Mouse (Mus musculus): ENCODE data around the gene Myo3a. TPM values are rescaled to one million over a fixed set of nuclear protein-coding genes. Genes with fewer than 3 reads are reported as not detected.
"Not testable (repeated sequence)": the region's sequence is repeated elsewhere in the genome, so short reads cannot be mapped to it uniquely, and the experiment has no call there.

Gene Myo3a
- total and polyA plus RNA-seq, 3 experiments, result not detected

GRCm38 (mm10) chr2:22297913-22298312 is 70.6 kb downstream of the Myo3a start:
- no peak for DNase-seq (ENCODE audit: extremely low read depth)
- Histone ChIP-seq H3K4me3 (replicated peaks in 1 of 3; ENCODE audit: low read depth in 2 of 3, low read length in 2 of 3, poor library complexity in 1 of 3) (no peak overlapping the region), H3K79me2 (replicated peaks; ENCODE audit: control insufficient read depth, extremely low read depth, insufficient read depth, poor library complexity, severe bottlenecking) (no peaks in the 10 kb centered on the region), H3K27ac (ENCODE audit: insufficient read depth, low read depth) (no peak overlapping the region), H3K9ac (ENCODE audit: insufficient read depth, low read depth) (no peak overlapping the region), H3K4me2 (ENCODE audit: insufficient read depth, low read depth, poor library complexity, severe bottlenecking) (no peak overlapping the region), H3K27me3 (replicated peaks) (no peaks in the 10 kb centered on the region), H3K9me3 (replicated peaks; ENCODE audit: low read length) (no peaks in the 10 kb centered on the region), H3K4me1 (ENCODE audit: control insufficient read depth in 1 of 2, insufficient read depth in 2 of 2) (no peaks in the 10 kb centered on the region), H3K36me3 (replicated peaks in 1 of 2; ENCODE audit: control insufficient read depth in 1 of 2, insufficient read depth in 1 of 2, low read length in 1 of 2) (no peaks in the 10 kb centered on the region)
- in situ Hi-C loops (cut with MboI; ENCODE audit: low pct_ligation_motif_present, low pct_unique_long_range_greater_than_20kb, low sequenced_read_pairs), result no loop called here
- TF ChIP-seq ETS1 (conservative IDR thresholded peaks at IDR 0.05; ENCODE audit: low read depth, low read length) (no peak), USF1 (IDR thresholded peaks at IDR 0.05; ENCODE audit: low read depth, low read length) (no peak), JUND (conservative IDR thresholded peaks at IDR 0.05; ENCODE audit: low read depth, low read length) (no peak), EP300 (IDR thresholded peaks at IDR 0.05; ENCODE audit: low read length) (no peak), POLR2A (IDR thresholded peaks at IDR 0.05; ENCODE audit: low read depth, low read length) (no peak), CTCF (conservative IDR thresholded peaks at IDR 0.05 in 1 of 2, IDR thresholded peaks at IDR 0.05 in 1 of 2; ENCODE audit: low read depth in 2 of 2, low read length in 2 of 2) (no peak), JUN (IDR thresholded peaks at IDR 0.05; ENCODE audit: insufficient read depth, low read depth, low read length) (no peak), MAFK (IDR thresholded peaks at IDR 0.05; ENCODE audit: insufficient replicate concordance, low read length) (no peak), NRF1 (IDR thresholded peaks at IDR 0.05; ENCODE audit: low read depth, low read length) (no peak)
- dilution Hi-C loops (cut with MboI; ENCODE audit: extremely low pct_ligation_motif_present, extremely low pct_unique_long_range_greater_than_20kb, low sequenced_read_pairs), result no loop called here

DNA sequence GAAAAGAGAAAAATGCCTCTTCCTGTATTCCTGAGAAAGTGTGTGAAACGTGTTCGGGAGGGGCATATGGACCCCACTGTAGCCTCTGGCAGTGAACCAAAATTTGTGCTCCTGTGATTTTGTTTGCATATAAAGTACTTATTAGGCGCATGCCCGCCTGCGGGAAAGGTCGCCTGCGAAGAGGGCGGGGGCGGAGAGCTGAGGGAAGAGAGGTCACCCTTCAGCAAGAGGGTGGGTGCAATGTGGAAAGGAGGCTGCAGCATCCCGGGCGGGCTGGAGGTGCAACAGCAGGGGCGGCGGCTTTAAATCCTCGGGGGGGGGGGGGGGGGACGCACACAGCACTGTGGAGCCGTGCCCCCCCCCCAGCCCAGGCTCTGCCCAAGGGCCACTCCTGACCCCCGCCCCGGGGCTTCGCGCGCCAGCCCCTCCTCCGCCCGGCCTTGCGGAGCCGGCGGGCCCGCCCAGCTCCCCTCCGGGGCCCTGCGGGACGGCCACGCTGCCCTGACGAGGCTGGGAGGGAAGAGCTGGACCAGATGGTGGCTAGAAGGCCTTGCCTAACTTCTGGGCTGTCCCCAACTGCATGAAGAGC is 111.1 kb downstream of the Myo3a start:
- no peak overlapping the region for H3K4me3 ChIP-seq (replicated peaks in 1 of 3; ENCODE audit: low read depth in 2 of 3, low read length in 2 of 3, poor library complexity in 1 of 3)

DNA sequence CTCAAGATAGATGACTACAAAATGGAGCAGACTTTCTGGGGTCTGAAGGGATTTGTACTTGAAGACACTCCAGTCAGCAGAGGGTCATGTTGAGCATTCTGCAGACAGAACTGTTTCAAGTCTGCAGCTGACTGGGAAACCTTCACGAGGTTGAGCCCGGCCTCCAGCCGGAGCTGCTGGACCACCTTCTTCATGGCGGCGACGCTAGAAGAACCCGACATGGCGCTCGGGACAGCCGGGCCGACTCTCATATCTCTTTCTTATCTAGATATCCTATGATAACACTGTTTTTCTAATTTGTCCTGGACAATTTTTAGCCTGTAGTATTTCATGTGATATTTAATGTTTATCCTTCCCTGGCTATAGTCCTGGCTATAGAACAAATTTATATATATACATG is 183.2 kb downstream of the Myo3a start:
- H3K4me3 ChIP-seq (replicated peaks in 1 of 3; ENCODE audit: low read depth in 2 of 3, low read length in 2 of 3, poor library complexity in 1 of 3); H3K79me2 ChIP-seq (replicated peaks; ENCODE audit: control insufficient read depth, extremely low read depth, insufficient read depth, poor library complexity, severe bottlenecking); H3K9me3 ChIP-seq (replicated peaks; ENCODE audit: low read length); H3K9ac ChIP-seq (ENCODE audit: insufficient read depth, low read depth); H3K4me1 ChIP-seq (ENCODE audit: control insufficient read depth in 1 of 2, insufficient read depth in 2 of 2); H3K36me3 ChIP-seq (replicated peaks in 1 of 2; ENCODE audit: control insufficient read depth in 1 of 2, insufficient read depth in 1 of 2, low read length in 1 of 2); dilution Hi-C loops (cut with MboI; ENCODE audit: extremely low pct_ligation_motif_present, extremely low pct_unique_long_range_greater_than_20kb, low sequenced_read_pairs); H3K27ac ChIP-seq (ENCODE audit: insufficient read depth, low read depth); H3K4me2 ChIP-seq (ENCODE audit: insufficient read depth, low read depth, poor library complexity, severe bottlenecking); H3K27me3 ChIP-seq (replicated peaks); DNase-seq (ENCODE audit: extremely low read depth); in situ Hi-C loops (cut with MboI; ENCODE audit: low pct_ligation_motif_present, low pct_unique_long_range_greater_than_20kb, low sequenced_read_pairs): not testable (repeated sequence)

More for the DNA sequence above, 111.1 kb downstream of the Myo3a start:
- Histone ChIP-seq H3K36me3 (replicated peaks in 1 of 2; ENCODE audit: control insufficient read depth in 1 of 2, insufficient read depth in 1 of 2, low read length in 1 of 2) (no peaks in the 10 kb centered on the region), H3K27ac (ENCODE audit: insufficient read depth, low read depth) (no peak overlapping the region), H3K4me2 (ENCODE audit: insufficient read depth, low read depth, poor library complexity, severe bottlenecking) (no peak overlapping the region), H3K9me3 (replicated peaks; ENCODE audit: low read length) (no peaks in the 10 kb centered on the region), H3K27me3 (replicated peaks) (no peaks in the 10 kb centered on the region), H3K9ac (ENCODE audit: insufficient read depth, low read depth) (no peak overlapping the region), H3K4me1 (ENCODE audit: control insufficient read depth in 1 of 2, insufficient read depth in 2 of 2) (no peaks in the 10 kb centered on the region), H3K79me2 (replicated peaks; ENCODE audit: control insufficient read depth, extremely low read depth, insufficient read depth, poor library complexity, severe bottlenecking) (no peaks in the 10 kb centered on the region)
- DNase-seq (ENCODE audit: extremely low read depth), result no peak
- dilution Hi-C loops (cut with MboI; ENCODE audit: extremely low pct_ligation_motif_present, extremely low pct_unique_long_range_greater_than_20kb, low sequenced_read_pairs), result no loop called here
- TF ChIP-seq SMC3 (IDR thresholded peaks at IDR 0.05; ENCODE audit: low read depth, low read length), result no peak
- no peak for TF ChIP-seq MXI1 (IDR thresholded peaks at IDR 0.05; ENCODE audit: low read depth, low read length)
- no peak for TF ChIP-seq MEF2A (IDR thresholded peaks at IDR 0.05; ENCODE audit: borderline replicate concordance, low read depth, low read length)
- no peak for TF ChIP-seq BHLHE40 (IDR thresholded peaks at IDR 0.05; ENCODE audit: low read depth, low read length)
- TF ChIP-seq ZMIZ1 (IDR thresholded peaks at IDR 0.05; ENCODE audit: low read depth, low read length), result no peak
- in situ Hi-C loops (cut with MboI; ENCODE audit: low pct_ligation_motif_present, low pct_unique_long_range_greater_than_20kb, low sequenced_read_pairs), result no loop called here
